Mouse (Mus musculus) layer of hippocampus, postnatal 10 days (tissue): ENCODE results near the gene Osgin1. TPM values are rescaled to one million over a fixed set of nuclear protein-coding genes. Genes with fewer than 3 reads are reported as not detected.

Source experiments
- DNase-seq, 2 experiments: peaks; one replicate each; pipeline ENCODE4 v3.0.0; 2021; ENCODE audit warnings: low spot score in 2 of 2
- long read RNA-seq: library from polyadenylated mRNA; stranded (forward); transcript quantifications from one replicate; pipeline ENCODE4 v2.0.0, GENCODE M21; 2023
- total RNA-seq, 2 experiments: library from RNA; stranded (reverse); gene quantifications; 2 replicates each; pipeline ENCODE4 v1.2.3; 2021

Gene Osgin1
- total RNA-seq = under 1 TPM; 0.25 to 0.33 TPM
- long read RNA-seq = 0 reads

GRCm38 (mm10) chr8:119433582-119434174 lies at the start of gene Osgin1:
Gene Osgin1 (plus strand): TSS chr8:119434124.
- DNase-seq = no peak

- peak; percentile 82 to 86 for DNase-seq
Observed at GRCm38 (mm10) chr8:119384478-119384877, 49.4 kb upstream of the Osgin1 start.

DNA sequence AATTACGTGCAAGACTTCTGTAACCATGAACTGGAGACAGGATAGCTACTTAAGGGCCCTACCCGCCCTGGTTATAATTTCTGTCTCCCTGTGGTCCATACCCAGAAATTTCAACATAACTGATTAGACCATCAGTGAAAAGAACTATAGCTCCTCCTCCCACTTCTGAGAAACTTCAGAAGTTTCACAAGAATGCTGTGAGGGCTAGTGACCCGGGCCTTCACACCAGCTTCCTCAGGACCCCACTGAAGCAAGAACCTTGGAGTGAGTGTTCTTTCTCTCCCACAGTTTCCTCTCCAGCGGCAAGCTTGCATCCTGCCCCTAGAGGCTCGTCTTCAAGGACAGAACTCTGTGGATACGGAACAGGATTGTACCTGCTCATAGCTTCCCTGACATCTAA lies 48.1 kb upstream of the Osgin1 start:
- no peak for DNase-seq

DNA sequence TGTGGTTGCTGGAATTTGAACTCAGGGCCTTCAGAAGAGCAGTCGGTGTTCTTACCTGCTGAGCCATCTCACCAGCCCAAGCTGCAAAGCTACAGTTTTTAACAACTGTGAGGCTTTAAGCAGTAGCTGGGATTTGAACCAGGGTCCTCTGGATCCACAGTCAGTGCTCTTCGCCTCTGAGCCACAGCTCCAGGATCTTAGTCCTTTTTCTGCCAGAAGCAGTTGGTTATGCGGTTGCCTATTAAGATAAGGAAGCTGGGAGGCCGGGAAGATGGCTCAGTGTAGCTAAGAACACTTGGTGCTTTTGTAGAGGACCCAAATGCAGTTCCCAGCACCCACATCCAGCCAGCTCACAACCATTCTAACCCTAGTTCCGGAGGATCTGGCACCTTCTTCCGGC lies 46.9 kb upstream of the Osgin1 start:
- no peak for DNase-seq

DNA sequence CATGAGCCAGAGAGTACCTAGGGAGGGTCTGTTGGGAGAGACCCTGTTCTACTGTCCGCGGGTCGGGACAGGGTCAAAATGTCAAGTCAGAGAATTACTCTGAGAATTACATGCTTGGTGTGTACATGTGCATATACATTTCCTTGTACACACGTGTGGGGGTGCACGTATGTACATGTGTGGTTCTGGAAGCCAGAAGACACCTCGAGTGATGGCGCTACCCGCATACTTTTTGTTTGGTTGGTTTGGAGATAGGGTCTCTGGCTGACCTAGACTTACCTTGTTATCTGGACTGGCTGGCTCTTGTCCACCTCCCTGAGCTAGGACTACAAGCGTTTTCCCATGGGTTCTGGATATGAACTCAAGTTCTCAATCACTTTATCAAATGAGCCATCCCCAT lies 39.8 kb upstream of the Osgin1 start:
- DNase-seq = no peak

DNA sequence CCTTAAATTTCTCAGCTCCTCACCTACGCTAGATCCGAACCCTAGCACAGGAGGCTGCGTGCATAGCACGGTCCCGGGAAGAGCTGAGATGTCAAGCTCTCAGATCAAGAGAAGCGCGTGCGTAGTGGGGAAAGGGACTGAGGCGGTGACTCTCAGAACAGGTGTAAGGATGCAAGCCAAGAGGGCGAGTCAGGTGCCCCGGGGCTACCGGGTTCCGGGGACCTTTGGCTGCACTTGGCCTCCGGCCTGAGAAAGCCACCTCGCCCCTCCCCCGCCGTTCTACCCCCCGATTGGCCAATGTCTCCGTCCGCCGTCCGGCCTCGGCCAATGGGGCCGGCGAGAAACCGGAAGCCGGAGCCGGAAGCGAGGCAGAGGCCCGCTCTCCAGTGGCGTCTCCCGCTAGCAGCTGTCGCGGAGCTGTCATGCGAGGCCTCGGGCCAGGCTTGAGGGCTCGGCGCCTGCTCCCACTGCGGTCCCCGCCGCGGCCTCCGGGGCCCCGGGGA lies 39.3 kb upstream of the Osgin1 start, which contains the start of gene Mlycd:
Mlycd (plus strand) TSS at position 355 of the 503 bp plus-strand sequence.
- DNase-seq = peak; percentile 89 to 93

DNA sequence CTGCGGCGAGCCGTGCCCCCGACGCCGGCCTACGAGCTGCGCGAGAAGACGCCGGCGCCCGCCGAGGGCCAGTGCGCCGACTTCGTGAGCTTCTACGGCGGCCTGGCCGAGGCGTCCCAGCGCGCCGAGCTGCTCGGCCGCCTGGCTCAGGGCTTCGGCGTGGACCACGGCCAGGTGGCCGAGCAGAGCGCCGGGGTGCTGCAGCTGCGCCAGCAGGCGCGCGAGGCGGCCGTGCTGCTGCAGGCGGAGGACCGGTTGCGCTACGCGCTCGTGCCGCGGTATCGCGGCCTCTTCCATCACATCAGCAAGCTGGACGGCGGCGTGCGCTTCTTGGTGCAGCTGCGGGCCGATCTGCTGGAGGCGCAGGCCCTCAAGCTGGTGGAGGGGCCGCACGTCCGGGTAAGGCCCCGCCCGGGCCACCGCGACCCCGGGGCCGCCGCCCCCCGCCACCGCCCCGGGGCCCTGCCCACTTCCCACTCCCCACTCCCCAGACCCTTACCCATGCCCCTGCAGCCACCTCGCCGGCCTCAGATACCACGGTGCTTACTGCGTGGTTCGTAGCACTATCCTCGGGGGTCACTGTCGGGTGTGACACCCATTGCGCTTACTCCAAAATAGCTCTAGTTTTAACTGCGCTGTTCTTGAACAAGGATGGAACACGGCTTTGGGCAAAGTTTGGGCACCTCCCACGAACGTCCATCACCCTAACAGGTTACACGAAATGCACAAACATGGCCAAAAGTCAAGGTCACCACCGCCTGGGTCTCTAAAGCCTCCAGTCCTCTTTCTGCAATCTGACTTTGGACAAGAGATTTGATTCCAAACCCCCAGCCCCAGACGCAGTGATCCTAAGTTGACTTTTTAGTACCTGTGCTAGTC lies 38.6 kb upstream of the Osgin1 start:
- DNase-seq = no peak

- no peak for DNase-seq
Observed at GRCm38 (mm10) chr8:119398558-119398957, 35.4 kb upstream of the Osgin1 start.

DNA sequence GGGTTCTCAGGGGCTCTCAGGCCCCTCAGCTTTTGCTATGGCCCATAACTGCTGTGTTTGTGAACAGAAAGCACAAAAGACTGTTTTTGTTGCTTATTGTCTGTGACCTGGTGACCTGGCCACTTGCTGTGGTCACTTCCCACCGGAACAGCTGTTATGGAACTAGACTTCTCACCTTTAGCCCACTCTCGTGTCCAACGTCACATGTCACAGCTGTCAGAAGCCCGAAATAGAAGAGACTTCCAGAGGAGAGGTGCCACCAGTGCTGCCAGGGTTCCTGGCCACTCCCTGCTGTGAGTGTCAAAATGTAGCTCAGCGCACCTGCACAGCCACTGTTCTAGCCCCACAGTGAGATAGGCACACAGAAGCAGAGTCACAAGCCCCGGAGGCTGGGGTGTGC lies 34.7 kb upstream of the Osgin1 start:
- no peak for DNase-seq

GRCm38 (mm10) chr8:119400122-119400671 lies 33.7 kb upstream of the Osgin1 start:
- no peak for DNase-seq

GRCm38 (mm10) chr8:119400904-119401303 lies 33.0 kb upstream of the Osgin1 start:
- no peak for DNase-seq

GRCm38 (mm10) chr8:119403912-119404311 lies 30.0 kb upstream of the Osgin1 start:
- no peak for DNase-seq

- DNase-seq = no peak
Observed at GRCm38 (mm10) chr8:119404648-119405047, 29.3 kb upstream of the Osgin1 start.

DNA sequence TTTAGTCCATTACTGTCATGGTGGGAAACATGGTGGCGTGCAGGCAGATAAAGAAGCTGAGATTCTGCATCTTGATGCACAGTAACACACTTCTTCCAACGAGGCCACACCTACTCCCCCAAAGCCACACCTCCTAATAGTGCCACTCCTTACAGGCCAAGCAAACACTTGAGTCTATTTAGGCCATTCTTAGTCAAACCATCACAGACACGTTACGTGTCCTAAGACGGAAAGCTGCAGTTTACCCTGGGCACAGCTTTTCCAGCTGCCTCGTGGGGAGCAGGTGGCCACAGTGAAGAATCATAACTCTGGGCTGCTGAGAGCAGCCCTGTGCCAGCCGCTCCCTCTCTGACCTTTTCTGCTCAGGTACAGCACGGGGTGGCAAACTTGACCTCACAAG lies 25.6 kb upstream of the Osgin1 start:
- no peak for DNase-seq

DNA sequence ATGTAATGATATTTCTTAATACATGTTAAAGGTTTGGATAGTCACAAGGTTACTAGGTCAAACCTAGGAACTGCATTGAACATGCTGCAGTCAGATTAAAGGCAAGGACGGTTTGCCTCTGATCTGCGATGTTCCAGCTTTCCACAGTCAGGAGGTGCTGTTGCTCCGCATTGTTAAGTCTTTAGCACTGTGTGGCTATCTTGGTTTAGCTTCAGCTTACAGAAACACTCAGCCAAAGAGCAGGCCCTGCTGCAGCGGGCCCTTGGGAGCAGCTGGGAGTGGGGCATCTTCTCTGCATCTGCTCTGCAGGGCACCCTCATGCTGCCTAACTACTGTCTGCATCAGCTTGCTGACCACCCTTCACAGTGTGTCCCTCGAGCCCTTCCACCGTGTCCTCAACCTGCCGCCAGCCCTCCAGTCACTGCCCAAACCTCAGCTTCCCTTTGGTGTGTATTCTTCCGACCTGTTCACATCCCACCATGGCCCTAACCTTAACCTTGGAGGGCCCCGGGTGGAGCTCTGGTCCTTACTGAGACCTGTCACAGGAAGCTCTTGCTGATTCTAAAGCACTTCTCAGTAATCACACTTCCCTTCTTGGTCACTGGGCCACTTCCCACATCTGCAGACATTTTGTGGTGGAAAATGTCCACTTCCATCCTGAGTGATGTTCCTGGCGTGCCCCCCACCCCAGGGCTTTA lies 21.7 kb upstream of the Osgin1 start:
- no peak for DNase-seq

- peak; percentile 83 to 88 for DNase-seq
Observed at GRCm38 (mm10) chr8:119412735-119413498, 21.0 kb upstream of the Osgin1 start.

GRCm38 (mm10) chr8:119413605-119414004 lies 20.3 kb upstream of the Osgin1 start:
- DNase-seq = no peak

GRCm38 (mm10) chr8:119420318-119420717 lies 13.6 kb upstream of the Osgin1 start:
- no peak for DNase-seq

DNA sequence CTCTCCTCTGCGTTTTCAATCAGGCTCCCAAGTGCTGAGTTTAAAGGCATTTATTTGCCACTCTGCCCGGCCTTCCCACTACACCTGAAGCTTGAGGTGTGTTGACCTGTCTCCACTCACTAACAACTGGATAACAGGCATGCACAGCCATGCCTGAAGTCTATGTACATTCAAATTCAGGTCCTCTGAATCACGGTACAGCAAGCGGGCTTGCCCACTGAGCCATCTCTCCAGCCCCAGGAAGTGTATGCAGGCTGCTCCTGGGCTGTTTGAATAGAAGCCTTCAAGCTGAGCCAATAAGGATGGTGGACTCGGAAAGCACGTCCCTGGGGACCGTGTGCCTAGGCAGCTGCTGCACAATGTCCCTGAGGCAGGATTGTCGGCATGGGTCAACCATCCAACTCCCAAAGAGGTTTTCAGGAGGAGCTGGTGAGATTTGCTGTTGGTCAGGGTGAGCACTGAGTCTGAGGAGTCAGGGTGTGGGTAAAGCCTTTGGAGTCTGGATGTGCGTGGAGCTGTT lies 12.3 kb upstream of the Osgin1 start:
- DNase-seq = no peak

DNA sequence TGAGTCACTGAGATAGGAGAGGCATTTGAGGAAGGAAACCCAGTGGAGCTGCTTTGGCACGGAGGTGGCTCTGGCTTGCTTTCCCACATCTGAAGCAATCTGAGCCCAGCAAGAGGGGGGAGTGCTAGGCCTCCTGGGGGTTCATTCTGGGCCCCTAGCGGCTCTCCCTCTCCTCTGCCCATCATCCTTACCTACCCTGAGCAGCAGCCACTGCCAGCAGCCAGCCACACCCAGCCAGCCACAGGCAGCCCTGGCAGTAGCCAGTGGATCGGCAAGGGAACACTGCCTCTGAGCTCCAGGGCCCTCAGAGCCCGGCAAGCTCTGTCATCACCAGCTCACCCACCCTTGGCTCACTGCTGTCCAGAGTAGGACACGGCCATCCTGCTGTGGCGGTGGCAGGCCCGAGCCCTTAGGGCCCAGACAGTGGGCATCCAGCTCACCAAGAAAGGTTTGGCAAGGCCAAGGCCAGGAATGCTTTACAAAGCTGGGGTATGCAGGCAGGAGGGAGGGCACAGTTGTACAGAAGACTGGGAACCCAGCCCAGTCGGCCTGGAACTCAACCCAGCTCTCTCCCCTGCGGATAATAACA lies 11.7 kb upstream of the Osgin1 start:
- no peak for DNase-seq
